Mouse (Mus musculus): ENCODE measurements at regions not wholly inside any gene's neighbourhood (a gene's known extent, or its start where the extent isn't known, plus 50 kb on each side); places are given as distances from the start of the nearest gene placed in this dataset.

DNA sequence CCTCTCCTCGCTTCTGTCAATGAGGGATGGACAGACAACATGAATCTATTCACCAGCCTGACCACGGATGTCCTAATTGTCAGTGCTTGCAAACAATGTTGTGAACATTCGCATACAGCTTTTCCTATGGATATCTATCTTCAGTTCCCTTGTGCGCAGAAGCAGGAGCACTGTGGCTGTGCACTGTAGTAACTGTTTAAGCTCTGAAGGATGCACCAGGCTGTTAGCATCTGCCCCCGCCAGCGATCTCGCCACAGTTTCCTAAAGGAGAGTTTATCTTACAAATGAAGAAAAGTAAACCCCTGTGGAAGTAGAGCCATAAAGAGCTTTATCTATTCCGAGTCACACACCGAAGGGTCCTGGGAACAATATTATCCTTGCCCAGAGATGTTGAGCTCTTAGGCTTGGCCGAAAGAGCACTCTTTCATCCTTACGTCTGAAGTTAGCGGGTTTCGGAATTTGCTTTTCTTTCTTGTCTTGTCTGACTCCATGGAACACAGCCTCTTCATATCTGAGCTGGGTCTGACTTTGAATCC is 357.4 kb downstream of the Agtpbp1 start:
- CTCF ChIA-PET: no interaction called here

DNA sequence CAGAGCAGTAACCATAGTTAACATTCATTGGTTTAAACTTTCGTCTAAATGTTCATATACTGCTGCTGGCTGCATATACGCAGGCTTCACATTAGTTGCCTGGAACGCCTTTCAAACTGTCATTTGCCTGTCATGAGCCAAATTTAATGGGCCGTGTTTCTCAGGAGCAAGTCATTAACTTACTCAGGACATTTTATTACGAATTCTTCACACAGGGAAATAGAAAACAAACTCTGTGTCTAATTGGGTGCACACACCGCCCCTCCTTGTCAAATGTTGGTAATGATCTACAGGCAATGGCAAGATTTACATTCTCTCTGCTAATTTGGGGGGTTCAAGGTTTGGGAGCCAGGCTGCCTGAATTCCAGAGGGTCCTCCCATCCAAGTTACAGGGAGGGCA is 364.4 kb downstream of the Agtpbp1 start:
- CTCF ChIA-PET: interaction anchor here (0.6 kb wide), 1 partner anchor 269 kb away, joined by 10 read pairs; no protein-coding TSS in a partner anchor

- CTCF ChIA-PET: interaction anchor here (0.6 kb wide), 1 partner anchor 270 kb away, joined by 10 read pairs; no protein-coding TSS in a partner anchor
These were observed 364.9 kb downstream of the Agtpbp1 start for GRCm38 (mm10) chr13:59220156-59220555.

DNA sequence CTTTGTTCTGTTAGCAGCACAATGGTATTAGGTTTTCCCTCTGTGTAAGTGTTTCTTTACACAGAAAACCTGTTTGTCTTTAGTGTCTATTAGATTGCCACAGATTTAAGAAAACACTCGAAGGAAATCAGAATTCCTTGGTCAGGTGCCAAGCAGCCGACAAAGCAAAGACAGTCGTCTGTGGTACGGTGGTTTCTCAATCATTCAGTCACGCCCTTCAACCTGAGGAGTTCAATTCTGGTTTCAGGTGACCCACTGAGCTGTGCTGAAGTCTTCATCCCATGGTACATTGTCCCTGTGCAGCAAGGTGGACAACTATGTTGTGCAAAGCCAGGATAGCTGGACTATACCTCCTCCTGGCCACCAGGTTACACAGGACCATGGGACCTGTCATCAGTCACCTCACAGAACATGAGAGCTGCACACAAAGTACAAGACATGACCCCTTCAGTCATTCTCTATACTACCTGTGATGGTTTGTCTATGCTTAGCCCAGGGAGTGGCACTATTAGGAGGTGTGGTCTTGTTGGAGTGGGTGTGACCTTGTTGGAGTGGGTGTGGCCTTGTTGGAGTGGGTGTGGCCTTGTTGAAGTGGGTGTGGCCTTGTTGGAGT is 368.2 kb downstream of the Agtpbp1 start:
- CTCF ChIA-PET: no interaction called here

DNA sequence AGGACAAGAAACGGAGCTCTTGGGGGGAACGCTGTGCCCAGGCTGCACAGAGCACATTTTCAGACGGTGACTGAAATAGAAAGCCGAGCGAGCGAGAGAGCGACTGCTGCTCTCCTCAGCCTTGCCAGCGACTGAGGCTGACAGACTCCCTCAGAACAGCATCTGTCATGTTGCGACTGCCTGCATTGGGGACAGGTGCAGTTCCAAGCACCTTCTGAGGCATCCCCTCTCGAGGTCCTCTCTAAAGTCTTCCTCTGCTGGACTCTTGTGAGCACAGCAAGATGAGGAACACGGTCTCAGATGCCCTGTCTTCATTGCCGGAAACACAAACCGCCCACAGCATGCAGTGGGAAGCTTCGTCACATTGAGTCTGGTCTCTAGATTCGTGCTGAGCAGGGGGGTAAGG is 372.7 kb downstream of the Agtpbp1 start:
- CTCF ChIA-PET: no interaction called here

DNA sequence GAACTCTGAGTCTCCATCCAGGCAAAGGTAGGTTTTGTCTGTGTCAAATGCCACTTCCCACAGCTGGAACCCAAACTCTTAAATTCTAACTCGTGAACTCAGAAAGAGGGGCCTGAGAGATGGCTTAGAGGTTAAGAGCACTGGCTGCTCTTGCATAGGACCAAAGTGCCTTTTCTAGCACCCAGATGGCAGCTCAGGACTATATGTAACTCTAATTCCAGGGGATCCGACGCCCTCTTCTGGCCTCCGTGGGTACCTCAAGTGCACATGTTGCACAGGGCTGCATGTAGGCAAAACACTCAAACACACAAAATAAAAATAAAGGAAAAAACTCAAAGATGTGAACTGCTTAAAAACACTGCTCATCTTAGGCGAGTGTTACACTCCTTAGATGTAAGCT is 374.2 kb downstream of the Agtpbp1 start:
- CTCF ChIA-PET: no interaction called here

- CTCF ChIA-PET: no interaction called here
These were observed 378.8 kb downstream of the Agtpbp1 start for GRCm38 (mm10) chr13:59206186-59206585.

DNA sequence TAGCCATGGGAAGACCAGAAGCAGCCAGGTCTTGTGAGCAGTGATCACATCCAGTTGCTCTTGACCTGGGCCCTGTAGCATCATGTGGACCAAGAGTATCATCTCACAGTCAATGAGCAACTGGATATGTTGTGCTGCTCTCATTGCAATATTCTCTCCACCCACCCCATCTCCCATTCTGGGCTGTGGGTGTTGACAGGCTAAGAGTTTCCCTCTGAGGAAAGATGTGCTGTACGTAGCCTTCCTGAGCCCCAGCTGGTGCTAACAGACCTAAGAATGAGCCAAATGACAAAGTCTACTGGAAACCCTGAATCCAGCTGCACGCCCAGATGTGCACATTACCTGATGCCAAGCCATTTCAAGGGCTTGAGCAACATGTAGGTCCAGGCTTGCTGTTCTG is 380.5 kb downstream of the Agtpbp1 start:
- CTCF ChIA-PET: no interaction called here

- CTCF ChIA-PET: no interaction called here
These were observed 388.7 kb downstream of the Agtpbp1 start for GRCm38 (mm10) chr13:59196311-59196710.

DNA sequence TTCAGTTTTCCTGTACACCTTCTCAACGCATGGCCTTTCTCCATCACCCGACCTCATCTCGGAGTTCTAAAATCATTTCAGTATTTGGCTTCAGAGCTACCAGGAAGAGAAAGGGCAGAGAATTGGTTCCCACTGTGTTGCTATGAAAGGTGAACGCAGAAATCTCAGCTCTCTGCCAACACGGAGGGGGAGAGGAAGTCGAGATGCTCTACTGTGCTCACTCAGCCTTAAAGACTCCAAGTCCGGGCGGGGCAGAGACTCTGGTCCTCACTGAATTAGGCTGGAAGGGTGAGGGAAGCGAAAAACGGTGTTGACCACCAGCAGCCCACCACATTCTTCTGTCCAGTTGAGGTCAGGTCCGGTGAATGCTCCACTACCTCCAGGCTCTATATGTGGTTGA is 382.1 kb downstream of the Ntrk2 start:
- CTCF ChIA-PET: no interaction called here
